Mouse (Mus musculus) monocyte, adult 2 months (primary cell): ENCODE results near the gene Itgal.

Experiments used
- DNase-seq, 2 experiments: peaks; one replicate each; pipeline ENCODE4 v3.0.0; 2022; ENCODE audit warnings: low spot score in 2 of 2, low read depth in 1 of 2

Gene Itgal

DNA sequence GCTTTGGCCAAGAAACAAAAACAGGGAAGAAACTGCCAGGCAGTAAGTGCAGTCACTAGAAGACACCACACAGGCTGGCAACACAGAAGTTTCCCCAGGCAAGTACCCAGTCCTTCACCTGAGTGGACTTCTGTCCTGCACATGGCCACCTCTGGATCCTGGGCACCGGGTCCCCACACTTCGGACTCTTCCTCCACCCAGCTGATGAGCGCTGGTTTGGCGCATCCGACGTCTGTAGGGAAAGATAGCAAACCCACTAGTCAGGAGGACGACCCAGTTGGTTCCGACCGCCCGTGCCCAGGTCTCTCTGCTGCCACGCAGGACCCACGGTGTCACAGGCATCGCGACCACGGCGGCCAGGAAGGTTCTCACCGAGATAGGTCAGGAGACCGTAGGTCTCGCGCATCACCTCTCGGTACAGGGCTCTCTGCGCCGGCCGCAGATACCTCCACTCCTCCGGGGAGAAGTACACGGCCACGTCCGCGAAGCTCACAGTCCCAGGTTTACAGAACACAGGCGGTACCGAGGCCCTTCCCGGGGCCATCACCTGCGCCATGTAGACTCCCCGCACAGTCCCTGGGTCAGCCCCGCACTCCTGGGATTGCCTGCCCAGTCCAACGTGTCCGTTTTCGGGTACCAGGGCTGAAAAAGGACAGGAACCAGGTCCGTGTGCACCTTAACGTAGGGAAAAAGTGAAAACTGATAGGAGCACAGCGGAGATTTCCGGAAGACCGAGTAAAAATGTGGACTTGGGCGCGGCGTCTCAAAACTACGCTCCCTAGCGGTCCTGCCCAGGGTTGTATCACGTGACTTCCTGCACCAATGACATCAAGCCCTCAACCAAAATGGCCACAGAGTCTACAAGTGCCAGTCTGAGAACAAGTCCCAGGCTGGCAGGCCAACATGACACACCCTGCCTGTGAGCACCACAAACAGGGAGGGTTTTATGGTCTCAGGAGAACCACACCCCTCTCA is 79.5 kb downstream of the Itgal start, which contains the start of gene Zfp747:
TSS of gene Zfp747 (minus strand) at position 780 of the 975 bp plus-strand sequence.
- DNase-seq = peak; percentile 85

- DNase-seq = no peak
Observed at GRCm38 (mm10) chr7:127378310-127378921, 82.4 kb downstream of the Itgal start.
